Mouse (Mus musculus) CD4-positive naive resting alpha-beta T cell, adult 76 days (primary cell): ENCODE data around the gene Enoph1. TPM values are rescaled to one million over a fixed set of nuclear protein-coding genes. Genes with fewer than 3 reads are reported as not detected.

Source experiments
- total RNA-seq: library from RNA; stranded (reverse); gene quantifications from one replicate; pipeline ENCODE4 v1.2.4, GENCODE M21; 2023

Enoph1 gene
- 22.6 TPM for total RNA-seq

DNA sequence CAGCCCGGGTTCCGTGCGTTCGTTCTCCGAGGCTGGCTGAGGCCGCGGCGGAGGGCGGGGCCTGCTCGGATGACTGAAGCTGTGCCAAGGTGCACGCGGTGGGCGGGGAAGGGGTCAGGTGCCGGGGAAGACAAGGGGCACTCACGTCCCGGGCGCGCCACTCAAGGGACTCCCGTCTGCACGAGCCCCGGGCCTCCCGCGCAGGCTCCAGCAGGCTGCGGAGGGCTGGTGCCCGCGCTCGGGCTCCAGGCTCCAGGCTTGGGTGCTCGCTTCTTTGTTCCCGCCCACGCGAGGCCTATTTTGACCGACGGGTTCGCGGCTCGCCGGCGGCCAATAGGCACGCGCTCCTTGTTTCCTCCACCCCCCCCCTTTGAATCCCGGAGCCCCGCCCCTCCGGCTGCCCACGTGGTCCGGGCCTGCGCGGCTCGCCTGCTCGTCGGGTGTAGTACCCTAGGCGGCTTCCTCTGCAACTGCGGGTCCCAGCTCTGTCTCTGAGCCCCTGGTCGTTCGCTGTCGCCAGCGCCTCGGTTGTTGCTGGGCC is at the start of gene Enoph1, which contains the start of gene Hnrnpdl:
Gene Enoph1, plus strand, starts transcription at position 384 of the 541 bp plus-strand sequence.
Gene Hnrnpdl, minus strand, starts transcription at position 63 of the 541 bp plus-strand sequence.

Other genes starting within 250 kb of the Enoph1 start
- gene Vamp9, start 133.7 kb upstream of the Enoph1 start, total RNA-seq = not detected
- 297 TPM for gene Hnrnpd, start 61.0 kb upstream of the Enoph1 start, total RNA-seq
- gene 4930524J08Rik, start 60.9 kb upstream of the Enoph1 start, total RNA-seq = not detected
- 378 TPM for gene Hnrnpdl, start 321 bp upstream of the Enoph1 start, total RNA-seq
- gene Tmem150c, start 119.8 kb downstream of the Enoph1 start, total RNA-seq = not detected